Mouse (Mus musculus) myocyte (in vitro differentiated cells): ENCODE data around the gene Ccdc97.

Experiments
- CEBPB ChIP-seq: IDR thresholded peaks from 2 replicates; pipeline ENCODE4 v1.6.1; 2011; ENCODE audit warnings: mild to moderate bottlenecking, moderate library complexity; ENCODE audit not compliant: poor library complexity, insufficient read depth, severe bottlenecking
- E2F4 ChIP-seq: IDR thresholded peaks from one replicate; pipeline ENCODE4 v1.6.1; 2011; ENCODE audit warnings: mild to moderate bottlenecking, control low read depth, moderate library complexity; ENCODE audit not compliant: insufficient read depth
- MAX ChIP-seq: IDR thresholded peaks from one replicate; pipeline ENCODE4 v1.6.1; 2011; ENCODE audit warnings: low read depth, mild to moderate bottlenecking, control low read depth
- MYOD1 ChIP-seq, 3 experiments: IDR thresholded peaks; one replicate each; pipeline ENCODE4 v1.6.1; 2011; ENCODE audit warnings: control low read depth in 2 of 3, low read depth in 2 of 3, mild to moderate bottlenecking in 2 of 3, moderate library complexity in 1 of 3; ENCODE audit not compliant: insufficient read length in 2 of 3, control insufficient read depth in 1 of 3
- MYOG ChIP-seq, 3 experiments: IDR thresholded peaks; one replicate each; pipeline ENCODE4 v1.6.1; 2011; ENCODE audit warnings: control low read depth in 2 of 3, low read depth in 2 of 3, mild to moderate bottlenecking in 2 of 3; ENCODE audit not compliant: insufficient read length in 2 of 3, control insufficient read depth in 1 of 3, insufficient read depth in 1 of 3
- POLR2A ChIP-seq: IDR thresholded peaks from one replicate; pipeline ENCODE4 v1.6.1; 2011; ENCODE audit warnings: low read depth, mild to moderate bottlenecking, control low read depth, moderate library complexity; ENCODE audit not compliant: insufficient read length
- POLR2AphosphoS2 ChIP-seq: IDR thresholded peaks from one replicate; pipeline ENCODE4 v1.6.1; 2011; ENCODE audit warnings: low read depth, control low read depth; ENCODE audit not compliant: insufficient read length
- REST ChIP-seq: IDR thresholded peaks from one replicate; pipeline ENCODE4 v1.6.1; 2011; ENCODE audit warnings: mild to moderate bottlenecking, control low read depth, moderate library complexity; ENCODE audit not compliant: insufficient read depth, insufficient read length
- SRF ChIP-seq: IDR thresholded peaks from one replicate; pipeline ENCODE4 v1.6.1; 2011; ENCODE audit warnings: low read depth; ENCODE audit not compliant: control insufficient read depth, insufficient read length
- TCF12 ChIP-seq: IDR thresholded peaks from one replicate; pipeline ENCODE4 v1.6.1; 2011; ENCODE audit warnings: mild to moderate bottlenecking, control low read depth; ENCODE audit not compliant: poor library complexity, insufficient read depth, severe bottlenecking
- TCF3 ChIP-seq: IDR thresholded peaks from one replicate; pipeline ENCODE4 v1.6.1; 2011; ENCODE audit warnings: low read depth, control low read depth; ENCODE audit not compliant: insufficient read length
- USF1 ChIP-seq: IDR thresholded peaks from one replicate; pipeline ENCODE4 v1.6.1; 2011; ENCODE audit warnings: low read depth, mild to moderate bottlenecking, control low read depth, moderate library complexity

- TF ChIP-seq TCF12 (no peak), USF1 (peak; percentile 80), MYOD1 (IDR thresholded peaks at IDR 0.05; ENCODE audit: control insufficient read depth in 1 of 3, insufficient read length in 2 of 3, low read depth in 2 of 3) (no peak), E2F4 (no peak), POLR2A (peak; percentile 98), POLR2AphosphoS2 (peak; percentile 100), MYOG (IDR thresholded peaks at IDR 0.05; ENCODE audit: control insufficient read depth in 1 of 3, insufficient read depth in 1 of 3, insufficient read length in 2 of 3, low read depth in 2 of 3) (no peak), TCF3 (no peak), MAX (peak; percentile 18), CEBPB (no peak), REST (peak; percentile 5), SRF (no peak)
Measured at GRCm38 (mm10) chr7:25756011-25756410, 37.1 kb upstream of the Ccdc97 start.
